Mouse (Mus musculus) lung, adult 2 months (tissue): ENCODE results near the gene Sstr5. TPM values are rescaled to one million over a fixed set of nuclear protein-coding genes. Genes with fewer than 3 reads are reported as not detected.

ENCODE experiments used
- DNase-seq: peaks from one replicate; pipeline ENCODE4 v3.0.0; 2022
- H3K4me1 ChIP-seq: fragments of 200-500 bp; 2 replicates; pipeline ENCODE4 v1.6.1; 2011; ENCODE audit warnings: low read length; ENCODE audit not compliant: control insufficient read depth, insufficient read depth
- H3K4me3 ChIP-seq: fragments of 200-500 bp; replicated peaks from 2 replicates; pipeline ENCODE3; 2011; ENCODE audit warnings: low read depth, mild to moderate bottlenecking, control low read depth, low read length; ENCODE audit errors: extremely low read depth
- CTCF ChIP-seq: fragments of 200-500 bp; IDR thresholded peaks from 2 replicates; pipeline ENCODE4 v1.5.1; 2011; ENCODE audit warnings: mild to moderate bottlenecking, low read length, control low read depth; ENCODE audit not compliant: insufficient read depth
- POLR2A ChIP-seq: fragments of 200-500 bp; IDR thresholded peaks from 2 replicates; pipeline ENCODE4 v1.6.1; 2011; ENCODE audit warnings: low read depth, mild to moderate bottlenecking, control low read depth, low read length, borderline replicate concordance; ENCODE audit errors: extremely low read depth
- WGBS: fragments of 180-500 bp; shearing (Covaris S2); methylation state at CpG from one replicate; pipeline ENCODE4 v1.1.7; 2018; 5-methylcytosine and 5-hydroxymethylcytosine counted together
- polyA plus RNA-seq: library from polyadenylated mRNA; depleted of rRNA; stranded (reverse); fragments of >200 nt; gene quantifications from 2 replicates; pipeline ENCODE4 v1.2.3, GENCODE M21; 2012; rRNA removed

The Sstr5 gene
- polyA plus RNA-seq, 1 experiment = 0.08 TPM

GRCm38 (mm10) chr17:25462236-25462875, 34.7 kb downstream of the Sstr5 start:
- Histone ChIP-seq H3K4me3 (no peak overlapping the region), H3K4me1 (no peaks in the 10 kb centered on the region)
- DNase-seq = no peak
- TF ChIP-seq CTCF (no peak), POLR2A (no peak)
- 31% methylated on average over 9 of the region's 9 CpGs for WGBS

DNA sequence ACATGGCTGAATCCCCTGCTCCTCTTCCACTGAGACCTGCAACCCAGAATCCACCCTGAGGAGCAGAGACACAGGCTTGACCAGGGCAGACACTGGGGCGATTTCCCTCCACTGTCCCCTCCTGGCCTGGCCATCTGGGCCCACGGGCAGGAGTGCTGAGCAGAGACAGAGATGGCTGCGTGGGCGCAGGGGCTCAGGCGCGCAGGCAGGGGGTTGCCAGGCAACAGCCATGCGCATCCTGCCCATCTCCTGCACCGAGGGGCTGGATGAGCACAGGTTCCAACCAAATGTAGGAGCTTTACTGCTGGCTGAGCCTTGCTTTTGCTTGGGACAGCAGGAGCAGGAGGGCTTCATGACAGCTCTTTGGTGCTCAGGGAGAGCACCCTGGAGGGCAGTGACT, 40.5 kb downstream of the Sstr5 start:
- TF ChIP-seq POLR2A (no peak), CTCF (no peak)

GRCm38 (mm10) chr17:25454272-25454671, 42.8 kb downstream of the Sstr5 start, which contains the start of gene Tekt4:
Gene Tekt4 (plus strand): TSS chr17:25454615.
- WGBS = 43% methylated on average over 2 of the region's 2 CpGs
- no peak for DNase-seq
- Histone ChIP-seq H3K4me1 (no peaks in the 10 kb centered on the region), H3K4me3 (no peak within 1 kb of the TSS)
- no peak for TF ChIP-seq POLR2A
- TF ChIP-seq CTCF = no peak

More for the DNA sequence above, 40.5 kb downstream of the Sstr5 start:
- WGBS = 47% methylated on average over 8 of the region's 8 CpGs
- no peak for DNase-seq
- H3K4me3 ChIP-seq = no peak overlapping the region
- no peaks in the 10 kb centered on the region for H3K4me1 ChIP-seq

DNA sequence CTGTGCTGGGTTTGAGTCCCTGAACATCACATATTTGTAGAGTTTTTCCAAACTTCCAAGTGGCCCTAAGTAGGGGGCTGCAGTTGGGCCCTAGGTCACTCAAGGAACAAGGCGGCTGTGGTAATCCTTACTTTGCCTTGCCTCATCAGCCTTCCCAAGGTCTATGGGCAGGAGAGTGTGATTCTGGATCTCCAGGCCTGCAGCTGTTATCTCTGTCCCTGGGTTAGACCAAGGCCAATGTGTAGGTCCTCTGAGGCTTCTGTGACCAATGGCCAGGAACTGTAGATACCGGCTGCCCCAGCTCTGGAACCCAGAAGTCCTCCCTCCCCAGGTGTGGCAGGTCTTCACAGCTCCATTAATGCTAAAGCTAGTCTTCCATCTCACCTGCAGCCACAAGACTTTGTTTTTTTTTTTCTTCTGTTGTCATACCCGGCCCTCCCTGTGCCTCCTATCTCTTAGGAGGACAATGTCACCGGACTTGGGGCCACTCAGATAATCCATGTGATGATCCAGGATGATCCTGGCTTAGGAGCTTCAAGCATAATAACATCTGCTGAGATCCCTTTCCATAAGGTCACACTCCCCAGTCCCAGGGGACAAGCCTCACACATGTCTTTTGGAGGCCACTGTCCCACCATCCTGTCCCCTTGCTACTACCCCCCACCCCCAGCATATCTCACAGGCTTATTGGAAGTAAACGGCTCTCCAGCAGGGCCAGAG, 44.7 kb downstream of the Sstr5 start:
- no peak for DNase-seq
- no peak overlapping the region for H3K4me3 ChIP-seq
- no peaks in the 10 kb centered on the region for H3K4me1 ChIP-seq
- TF ChIP-seq CTCF (no peak), POLR2A (no peak)
- 68% methylated on average over 5 of the region's 5 CpGs for WGBS

GRCm38 (mm10) chr17:25450329-25450728, 46.8 kb downstream of the Sstr5 start:
- no peak for TF ChIP-seq CTCF
- no peak for TF ChIP-seq POLR2A
- 58% methylated on average over 4 of the region's 4 CpGs for WGBS
- DNase-seq = no peak
- Histone ChIP-seq H3K4me3 (no peak overlapping the region), H3K4me1 (no peaks in the 10 kb centered on the region)

GRCm38 (mm10) chr17:25447865-25448264, 49.2 kb downstream of the Sstr5 start:
- no peak for TF ChIP-seq POLR2A
- no peak overlapping the region for H3K4me3 ChIP-seq
- 71% methylated on average over 12 of the region's 12 CpGs for WGBS
- no peaks in the 10 kb centered on the region for H3K4me1 ChIP-seq
- no peak for DNase-seq

GRCm38 (mm10) chr17:25445841-25446240, 51.2 kb downstream of the Sstr5 start:
- H3K4me3 ChIP-seq = no peak overlapping the region
- TF ChIP-seq CTCF (no peak), POLR2A (no peak)
- 84% methylated on average over 3 of the region's 3 CpGs for WGBS
- no peak for DNase-seq
- H3K4me1 ChIP-seq = no peaks in the 10 kb centered on the region

DNA sequence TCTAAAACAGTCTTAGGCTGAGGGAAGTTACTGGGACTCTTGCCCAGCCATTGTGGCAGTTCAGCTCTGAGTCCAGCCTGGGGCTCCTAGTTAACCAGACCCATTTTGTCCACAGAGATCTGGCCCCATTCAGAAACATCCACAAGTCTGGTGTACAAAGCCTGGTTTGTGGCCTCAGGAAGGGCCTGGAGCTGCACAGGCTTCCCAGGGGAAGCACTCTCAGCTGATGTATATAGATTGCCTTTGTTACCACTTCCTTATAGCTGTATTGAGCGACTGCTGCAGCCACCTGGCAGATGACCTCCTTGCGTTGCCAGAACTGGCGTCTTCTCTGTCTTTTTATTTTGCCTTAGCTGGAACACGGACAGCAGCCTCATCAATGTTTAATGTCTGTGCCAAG, 52.0 kb downstream of the Sstr5 start:
- WGBS = 33% methylated on average over 4 of the region's 4 CpGs

GRCm38 (mm10) chr17:25442889-25443288, 54.2 kb downstream of the Sstr5 start:
- 44% methylated on average over 3 of the region's 3 CpGs for WGBS
- H3K4me3 ChIP-seq = no peak overlapping the region
- DNase-seq = no peak
- H3K4me1 ChIP-seq = no peaks in the 10 kb centered on the region
- TF ChIP-seq POLR2A = no peak

More for the DNA sequence above, 52.0 kb downstream of the Sstr5 start:
- Histone ChIP-seq H3K4me1 (no peaks in the 10 kb centered on the region), H3K4me3 (no peak overlapping the region)
- TF ChIP-seq CTCF = no peak
- TF ChIP-seq POLR2A = no peak
- no peak for DNase-seq

GRCm38 (mm10) chr17:25441417-25441816, 55.7 kb downstream of the Sstr5 start:
- Histone ChIP-seq H3K4me3 (no peak overlapping the region), H3K4me1 (no peaks in the 10 kb centered on the region)
- 69% methylated on average over 6 of the region's 6 CpGs for WGBS
- TF ChIP-seq POLR2A (no peak), CTCF (no peak)
- no peak for DNase-seq

Other genes with a start within 250 kb of the Sstr5 start
- gene Baiap3, start 240.9 kb downstream of the Sstr5 start, polyA plus RNA-seq = 23.8 and 28.3 TPM in 2 replicates
- gene Ube2i, start 222.7 kb downstream of the Sstr5 start, polyA plus RNA-seq = 138 and 178 TPM in 2 replicates
- 0.27 and 0.46 TPM in 2 replicates for gene Prss34, start 198.9 kb downstream of the Sstr5 start, polyA plus RNA-seq
- not detected in 2 replicates for gene Prss28, start 188.6 kb downstream of the Sstr5 start, polyA plus RNA-seq
- not detected in 2 replicates for gene Prss29, start 178.6 kb downstream of the Sstr5 start, polyA plus RNA-seq
- gene Tpsab1, start 151.7 kb downstream of the Sstr5 start, polyA plus RNA-seq = 0.27 and 0.32 TPM in 2 replicates
- 6.4 and 6.5 TPM in 2 replicates for gene Tpsb2, start 131.0 kb downstream of the Sstr5 start, polyA plus RNA-seq
- 0.17 and 0.65 TPM in 2 replicates for gene Tpsg1, start 128.0 kb downstream of the Sstr5 start, polyA plus RNA-seq
- 1.9 and 3.2 TPM in 2 replicates for gene Cacna1h, start 63.5 kb downstream of the Sstr5 start, polyA plus RNA-seq
- 11.4 and 11.9 TPM in 2 replicates for gene Tekt4, start 42.7 kb downstream of the Sstr5 start, polyA plus RNA-seq
- gene Sox8, start 73.4 kb upstream of the Sstr5 start, polyA plus RNA-seq = 0.49 and 0.62 TPM in 2 replicates
- 15.8 and 22.4 TPM in 2 replicates for gene Lmf1, start 81.8 kb upstream of the Sstr5 start, polyA plus RNA-seq
- gene Gng13, start 219.9 kb upstream of the Sstr5 start, polyA plus RNA-seq = 0.36 TPM in 1 of 2 replicates, not detected in the other
- gene Chtf18, start 230.1 kb upstream of the Sstr5 start, polyA plus RNA-seq = 3.0 and 4.2 TPM in 2 replicates
- 40.1 and 45.0 TPM in 2 replicates for gene Rpusd1, start 230.4 kb upstream of the Sstr5 start, polyA plus RNA-seq
- 0.23 and 0.25 TPM in 2 replicates for gene Mslnl, start 238.8 kb upstream of the Sstr5 start, polyA plus RNA-seq